Mouse (Mus musculus): ENCODE measurements at regions not wholly inside any gene's neighbourhood (a gene's known extent, or its start where the extent isn't known, plus 50 kb on each side); places are given as distances from the start of the nearest gene placed in this dataset.

- DNase-seq (ENCODE audit: inconsistent age in 2 of 2, low spot score in 1 of 2) = no peak
These were observed 80.4 kb downstream of the Utp6 start for GRCm38 (mm10) chr11:79881812-79882211.

DNA sequence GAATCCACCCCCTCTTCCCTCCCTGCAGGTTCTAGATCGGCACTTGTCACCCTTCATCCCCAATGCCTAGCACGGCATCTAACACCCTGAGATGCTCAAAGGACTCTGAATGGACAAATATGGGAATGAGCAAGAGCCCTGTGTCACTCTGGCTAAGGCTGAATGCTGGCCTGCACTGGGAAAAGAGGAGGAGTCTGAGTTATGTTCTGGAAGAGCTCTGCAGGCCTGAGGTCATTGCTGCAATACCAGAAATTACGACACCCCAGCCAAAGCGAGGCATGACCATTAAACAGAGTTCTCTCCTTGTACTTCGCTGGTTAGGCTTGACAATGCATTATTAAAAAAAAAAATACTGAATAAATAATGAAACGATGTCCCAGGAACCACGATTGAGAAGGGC lies 84.1 kb downstream of the Utp6 start:
- DNase-seq (ENCODE audit: inconsistent age in 2 of 2, low spot score in 1 of 2) = peak; percentile 62 to 87

DNA sequence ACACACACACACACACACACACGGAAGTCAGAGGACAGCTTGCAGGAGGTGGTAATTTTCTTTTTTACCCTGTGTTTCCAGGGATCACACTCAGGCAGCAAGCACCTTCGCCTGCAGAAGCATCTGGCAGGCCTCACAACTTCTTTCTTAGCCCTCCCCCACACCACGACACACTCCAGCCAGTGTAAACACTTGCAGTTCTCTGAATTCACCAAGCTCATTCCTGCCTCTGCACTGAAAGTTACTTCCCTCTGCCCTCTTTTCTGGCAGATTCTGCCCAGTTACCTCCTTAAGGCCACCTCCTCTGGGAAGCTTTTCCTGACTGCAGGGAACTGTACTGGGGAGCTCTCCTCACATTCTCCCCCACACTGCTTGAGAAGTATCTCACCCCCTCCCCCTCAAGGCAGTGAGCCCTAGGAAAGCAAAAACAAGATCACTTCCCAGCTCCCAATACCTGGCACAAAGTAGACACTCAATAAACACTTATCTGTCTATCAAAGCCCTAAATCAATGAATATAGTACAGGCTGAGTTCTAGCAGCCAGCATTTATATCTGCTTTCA lies 84.9 kb downstream of the Utp6 start:
- DNase-seq (ENCODE audit: inconsistent age in 2 of 2, low spot score in 1 of 2) = peak in 1 of 2 experiments; percentile 53

DNA sequence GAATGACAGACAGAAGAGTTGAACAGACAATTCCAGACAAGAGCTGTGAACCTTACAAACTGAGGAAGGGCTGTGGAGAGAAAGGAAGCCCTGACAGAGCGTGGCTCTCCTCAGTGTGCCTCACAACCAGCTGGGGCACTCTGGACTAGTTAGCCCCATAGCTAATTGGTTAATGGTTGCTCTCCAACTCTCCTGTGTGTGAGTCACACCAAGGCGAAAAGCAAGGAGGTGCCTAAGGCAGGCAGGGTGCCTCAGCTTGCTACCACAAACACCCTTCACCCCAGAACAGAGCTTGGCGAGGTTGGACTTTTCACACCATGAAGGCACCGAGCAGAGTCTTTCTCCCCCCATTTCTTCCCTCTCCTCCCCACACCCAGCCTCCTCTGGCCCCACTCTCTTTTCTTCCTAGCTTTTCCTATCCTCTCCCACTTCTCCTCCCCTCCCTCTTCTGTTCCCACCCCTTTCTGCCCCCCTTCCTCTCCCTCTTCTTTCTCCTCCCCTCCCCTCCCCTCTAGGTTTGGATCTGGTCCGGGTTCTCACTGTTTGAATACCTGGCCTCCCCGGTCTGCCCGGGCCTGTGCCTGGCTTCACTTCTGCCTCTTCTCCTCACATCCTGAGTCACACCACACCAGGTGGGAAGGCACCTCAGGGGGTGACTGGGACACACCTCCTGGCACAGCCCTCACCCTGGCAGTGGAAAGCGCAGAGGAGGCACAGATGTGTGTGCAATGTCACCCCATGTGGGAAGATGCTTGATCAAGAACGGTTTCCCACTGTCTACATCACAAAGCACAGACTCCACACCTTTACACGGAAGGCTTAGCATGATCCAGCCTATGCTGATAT lies 90.2 kb downstream of the Utp6 start:
- DNase-seq (ENCODE audit: inconsistent age in 2 of 2, low spot score in 1 of 2) = no peak

DNA sequence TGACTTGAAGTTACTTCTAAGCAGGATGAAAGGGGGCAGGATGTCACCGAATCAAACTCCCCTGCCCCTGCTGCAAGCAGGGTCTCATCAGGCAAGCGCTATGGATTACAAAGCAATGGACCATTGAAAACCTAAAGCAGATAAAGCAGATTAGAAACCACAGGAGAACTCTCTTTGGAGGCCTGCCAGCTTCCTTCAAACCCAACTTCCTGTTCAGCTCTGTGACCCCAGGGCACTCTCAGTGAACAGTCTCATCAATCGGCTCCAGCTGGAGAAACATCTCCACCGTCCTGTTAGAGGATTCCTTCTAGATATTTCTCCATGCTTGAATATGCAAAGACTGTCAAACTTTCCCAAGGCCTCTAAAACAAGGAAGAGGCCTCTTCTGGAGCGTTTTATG lies 92.0 kb downstream of the Utp6 start:
- DNase-seq (ENCODE audit: inconsistent age in 2 of 2, low spot score in 1 of 2) = peak in 1 of 2 experiments; percentile 50

DNA sequence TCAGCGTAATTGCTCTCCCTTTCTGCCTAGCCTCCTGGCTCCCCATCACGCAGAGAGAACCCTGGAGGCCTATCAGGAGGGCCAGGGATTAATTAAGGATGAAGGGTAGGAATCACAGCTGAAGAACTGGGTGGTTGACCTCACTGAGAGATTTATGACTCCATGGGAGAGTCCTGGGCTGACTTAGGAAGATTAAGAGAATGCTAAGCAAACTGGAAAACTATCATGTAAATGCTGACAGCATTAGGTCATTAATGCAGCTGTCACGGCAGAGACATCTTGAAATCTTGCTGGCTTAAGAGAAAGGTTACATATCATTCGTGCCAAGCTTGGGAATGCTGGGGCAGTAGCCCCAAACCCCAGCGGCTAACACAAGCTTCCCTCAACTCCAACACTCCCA lies 93.2 kb downstream of the Utp6 start:
- no peak for DNase-seq (ENCODE audit: inconsistent age in 2 of 2, low spot score in 1 of 2)

DNA sequence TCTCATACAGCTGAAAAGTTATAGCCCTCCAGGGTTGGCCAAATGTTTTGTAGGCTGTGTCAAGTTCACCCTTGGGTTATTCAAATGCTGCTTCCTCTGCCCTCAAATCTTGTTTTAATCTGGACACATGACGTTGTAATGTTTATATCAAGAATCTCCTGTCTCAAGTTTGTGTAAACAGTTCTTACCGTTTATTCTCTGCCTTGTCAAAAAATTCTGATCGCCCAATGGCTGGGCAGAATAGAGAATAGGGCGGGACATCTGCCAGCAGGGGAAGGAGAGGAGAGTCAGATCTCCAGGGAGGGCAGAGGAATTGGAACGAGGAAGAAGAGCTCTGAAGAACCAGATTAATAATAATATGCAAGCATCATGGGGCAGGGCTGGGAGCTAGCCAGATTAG lies 97.4 kb downstream of the Utp6 start:
- DNase-seq (ENCODE audit: inconsistent age in 2 of 2, low spot score in 1 of 2) = peak in 1 of 2 experiments; percentile 44

- no peak for DNase-seq (ENCODE audit: inconsistent age in 2 of 2, low spot score in 1 of 2)
These were observed 98.6 kb downstream of the Utp6 start for GRCm38 (mm10) chr11:79863487-79864175.

DNA sequence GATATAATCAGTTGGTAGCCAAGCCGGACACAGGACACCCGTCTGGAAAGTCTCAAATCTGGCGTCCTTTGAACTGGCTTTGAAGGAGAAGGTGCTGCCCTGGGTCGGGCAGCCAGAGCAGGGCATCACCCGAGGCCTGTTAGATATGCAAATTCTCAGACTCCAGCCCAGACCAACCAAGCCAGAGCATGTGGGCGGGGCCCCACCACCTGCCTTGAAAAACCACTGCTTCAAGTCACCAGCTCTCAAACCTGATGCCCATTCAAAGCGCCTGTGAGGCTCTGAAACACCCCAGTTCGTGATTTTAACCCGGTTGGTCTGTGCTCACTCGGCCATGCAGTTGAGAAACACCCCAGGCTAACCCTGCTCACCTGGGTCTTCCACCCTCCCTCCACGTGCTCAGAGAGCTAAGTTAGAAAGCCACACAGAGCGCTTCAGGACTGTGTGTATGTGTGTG lies 101.6 kb downstream of the Utp6 start:
- no peak for DNase-seq (ENCODE audit: inconsistent age in 2 of 2, low spot score in 1 of 2)

GRCm38 (mm10) chr11:79856376-79856775 lies 105.8 kb downstream of the Utp6 start:
- DNase-seq (ENCODE audit: inconsistent age in 2 of 2, low spot score in 1 of 2) = no peak

- DNase-seq (ENCODE audit: inconsistent age in 2 of 2, low spot score in 1 of 2) = no peak
These were observed 112.6 kb downstream of the Utp6 start for GRCm38 (mm10) chr11:79849545-79849944.

DNA sequence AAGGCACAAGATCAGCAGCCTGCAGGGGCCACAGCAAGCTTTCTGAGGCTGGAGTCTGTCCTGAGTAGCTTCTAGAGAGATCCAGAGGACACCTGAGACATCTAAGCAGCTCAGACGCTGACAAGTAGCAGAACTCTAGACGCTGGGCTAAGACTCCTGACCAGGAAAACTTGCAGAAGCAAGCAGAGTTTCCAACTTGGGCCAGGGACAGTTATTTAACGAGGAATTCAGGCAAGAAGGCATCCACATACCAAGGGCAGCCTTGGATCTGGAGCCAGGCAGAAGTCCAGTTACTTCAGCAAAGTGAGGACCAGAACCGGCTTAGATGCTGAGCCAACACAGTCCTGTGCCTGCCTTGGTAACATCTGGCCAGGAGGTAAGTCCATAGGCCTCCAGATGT lies 117.8 kb downstream of the Utp6 start:
- no peak for DNase-seq (ENCODE audit: inconsistent age in 2 of 2, low spot score in 1 of 2)

DNA sequence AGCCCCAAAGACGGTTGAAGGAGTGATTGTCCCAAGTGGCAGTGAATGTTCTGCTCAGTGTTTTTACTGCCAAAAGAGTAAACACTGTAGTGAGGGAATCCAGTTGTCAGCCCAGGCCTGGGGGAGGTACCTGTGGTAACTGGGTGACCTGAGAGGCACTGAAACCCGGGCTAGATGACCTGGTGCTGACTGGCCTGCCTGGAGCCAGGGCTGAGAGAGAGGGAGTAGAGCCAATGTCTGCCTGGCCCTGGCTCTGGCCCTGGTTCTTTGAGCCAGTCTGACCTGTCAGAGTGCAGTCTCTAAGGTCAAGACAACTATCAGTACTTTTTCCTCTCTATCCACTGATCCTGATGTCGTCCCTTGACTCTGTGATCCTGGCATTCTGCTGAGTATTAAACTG lies 119.2 kb downstream of the Utp6 start:
- DNase-seq (ENCODE audit: inconsistent age in 2 of 2, low spot score in 1 of 2) = peak in 1 of 2 experiments; percentile 43

DNA sequence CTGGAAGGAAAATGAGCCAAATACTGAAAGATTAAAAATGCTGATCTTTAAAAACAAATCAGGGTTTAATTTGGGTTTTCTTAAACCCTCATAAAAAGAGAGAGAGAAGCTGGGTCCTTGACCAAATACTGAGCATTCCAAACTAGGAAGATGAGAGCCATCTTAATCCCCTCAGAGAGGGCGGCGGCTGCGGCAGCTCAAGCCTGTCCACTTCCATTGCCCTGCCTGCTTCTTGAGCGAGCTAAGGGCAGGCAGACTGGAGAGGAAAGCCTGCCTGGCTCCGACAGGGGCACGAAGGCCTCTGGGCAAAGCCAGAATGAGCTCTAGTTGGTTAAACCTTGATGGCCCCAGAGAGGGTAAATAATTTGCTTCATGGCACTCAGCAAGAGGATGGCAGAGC lies 122.2 kb downstream of the Utp6 start:
- DNase-seq (ENCODE audit: inconsistent age in 2 of 2, low spot score in 1 of 2) = no peak

DNA sequence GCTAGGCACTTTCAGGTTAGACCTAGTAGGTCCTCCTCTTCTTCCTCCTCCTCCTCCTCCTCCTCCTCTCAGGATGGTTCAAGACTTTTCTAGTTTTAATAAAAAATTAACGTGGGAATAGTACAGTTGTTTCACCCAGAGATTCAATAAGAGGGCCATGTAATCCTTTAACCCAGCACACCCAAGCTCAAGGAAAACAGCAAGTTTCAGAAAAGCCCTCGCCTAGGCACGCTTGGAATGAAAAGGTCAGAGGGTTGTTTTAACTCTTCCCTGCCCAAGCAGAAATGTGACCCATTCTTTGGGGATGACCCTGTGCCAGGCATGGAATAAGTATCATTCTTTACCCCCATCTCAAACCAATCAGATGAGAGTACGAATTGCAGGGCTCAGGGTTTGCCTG lies 124.1 kb downstream of the Utp6 start:
- DNase-seq (ENCODE audit: inconsistent age in 2 of 2, low spot score in 1 of 2) = no peak

GRCm38 (mm10) chr11:79837076-79837990 lies 124.9 kb downstream of the Utp6 start:
- DNase-seq (ENCODE audit: inconsistent age in 2 of 2, low spot score in 1 of 2) = no peak

DNA sequence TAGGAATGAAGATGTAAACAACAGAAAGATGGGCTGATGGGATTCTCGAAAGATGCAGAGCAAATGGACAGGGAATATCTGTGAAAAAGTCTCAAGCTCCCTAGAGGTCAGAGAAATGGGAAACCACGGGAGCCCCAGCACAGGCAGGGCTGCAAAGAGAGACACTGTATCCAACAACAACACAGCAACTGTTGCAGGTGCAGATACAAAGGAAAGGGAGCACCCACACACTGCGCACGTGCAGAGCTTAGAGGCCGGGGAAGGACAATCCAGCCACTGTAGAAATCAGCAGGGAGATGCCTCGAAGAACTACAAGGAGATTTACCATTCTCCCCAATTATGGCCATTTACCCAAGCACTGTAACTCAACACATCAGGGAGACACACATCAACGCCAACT lies 126.3 kb downstream of the Utp6 start:
- DNase-seq (ENCODE audit: inconsistent age in 2 of 2, low spot score in 1 of 2) = no peak

DNA sequence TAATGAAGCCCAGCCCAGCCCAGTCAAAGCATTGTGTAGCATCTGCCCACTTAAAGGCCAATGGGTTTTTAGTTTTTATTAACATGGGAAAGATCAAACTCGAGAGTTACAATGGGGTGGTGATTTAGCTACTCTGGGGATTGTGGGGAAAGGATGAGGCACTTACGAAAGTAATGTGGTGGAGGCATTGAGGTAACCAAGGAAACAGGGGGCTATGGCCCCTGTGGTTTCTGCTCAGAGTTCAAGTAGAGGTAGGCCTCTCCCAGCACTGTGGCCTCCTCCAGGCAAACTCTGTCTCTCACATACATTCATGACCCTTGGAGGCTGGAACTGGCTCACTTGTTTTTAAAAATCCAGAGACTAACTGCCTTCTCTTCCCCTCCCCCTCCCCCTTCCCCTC lies 128.4 kb downstream of the Utp6 start:
- no peak for DNase-seq (ENCODE audit: inconsistent age in 2 of 2, low spot score in 1 of 2)

DNA sequence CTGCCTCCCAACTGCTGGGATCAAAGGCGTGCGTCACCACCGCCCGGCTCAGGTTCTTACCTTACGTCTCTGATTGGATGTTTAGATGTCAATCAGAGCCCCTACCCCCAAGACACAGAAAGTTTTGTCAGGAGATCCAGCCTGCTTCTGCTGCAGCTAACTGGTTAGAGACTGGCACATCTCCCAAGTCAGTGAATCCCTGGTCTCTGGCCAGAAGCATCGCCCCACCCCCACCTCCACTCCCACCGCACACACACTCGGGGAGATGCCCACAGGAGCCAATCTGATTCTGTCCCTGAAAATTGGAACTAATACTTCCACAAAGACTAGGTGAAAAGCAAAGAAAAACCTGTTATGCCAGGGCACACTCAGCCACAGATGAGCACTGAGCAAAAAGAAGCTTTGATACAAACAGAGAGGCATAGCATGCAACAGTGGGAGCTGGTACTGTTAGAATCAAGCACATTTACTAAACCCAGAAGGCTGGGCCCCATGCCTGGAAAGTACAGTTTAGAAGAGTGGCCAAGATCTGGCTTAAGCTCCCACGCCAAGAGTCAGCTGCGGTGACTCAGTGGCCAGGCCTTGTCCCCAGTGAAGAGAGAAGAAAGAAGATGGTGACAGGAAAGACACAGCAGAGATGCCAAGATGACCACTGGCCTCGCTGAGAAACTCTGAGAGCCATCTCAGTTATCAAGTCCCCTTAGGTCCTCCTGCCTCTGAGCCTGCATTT lies 130.4 kb downstream of the Utp6 start:
- peak in 1 of 2 experiments; percentile 60 for DNase-seq (ENCODE audit: inconsistent age in 2 of 2, low spot score in 1 of 2)

DNA sequence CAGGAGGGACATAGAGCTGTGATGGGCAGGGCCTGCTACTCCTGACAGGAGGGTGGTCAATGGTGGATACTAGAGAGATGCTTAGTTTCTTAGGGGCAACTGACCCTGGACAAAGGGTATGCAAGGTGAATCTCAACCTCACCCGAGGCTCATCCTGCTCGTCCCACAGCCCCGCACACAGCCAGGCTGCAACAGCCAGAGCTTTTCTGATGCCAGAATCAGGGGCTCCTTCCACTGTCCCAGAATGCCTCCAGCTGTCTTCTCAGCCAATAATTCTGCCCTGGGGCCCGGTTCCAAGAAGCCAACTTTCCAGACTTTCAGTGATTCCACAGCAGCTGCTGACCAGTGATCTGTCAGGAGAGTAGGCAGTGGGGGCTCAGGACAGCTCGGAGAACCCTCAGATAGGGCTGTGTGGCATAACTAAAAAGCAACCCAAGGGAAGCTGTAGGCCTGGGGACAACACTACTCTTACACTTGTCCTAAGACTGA lies 131.6 kb downstream of the Utp6 start:
- DNase-seq (ENCODE audit: inconsistent age in 2 of 2, low spot score in 1 of 2) = no peak
